Mouse (Mus musculus): Measurements from ENCODE around the gene Vasp. TPM values are rescaled to one million over a fixed set of nuclear protein-coding genes. Genes with fewer than 3 reads are reported as not detected.

Gene Vasp
- total and polyA plus RNA-seq, 3 experiments, result 25.1 to 51.5 (median 30.8) TPM

DNA sequence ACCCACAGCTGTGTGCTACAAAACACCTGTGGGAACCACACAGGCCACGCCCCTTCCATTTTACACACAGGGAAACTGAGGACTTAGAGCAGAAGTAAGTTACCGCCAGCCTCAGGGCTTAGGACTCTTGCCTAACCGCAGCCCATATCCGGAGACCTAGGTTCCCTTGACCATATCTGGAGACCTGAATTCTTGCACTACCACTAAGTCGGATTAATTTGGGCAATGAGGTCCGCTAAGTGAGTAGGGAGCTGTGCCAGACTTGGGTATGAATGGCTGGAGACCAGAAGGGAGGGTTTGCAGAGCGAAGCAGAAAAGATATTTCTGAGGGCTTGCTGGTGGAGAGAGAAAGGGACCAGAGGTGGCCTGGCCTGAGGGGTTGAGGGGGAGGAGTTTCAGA, 57.2 kb downstream of the Vasp start:
- peak overlapping the region; percentile 43 for H3K4me3 ChIP-seq
- peaks cover 6% of the 10 kb centered on the region for H3K36me3 ChIP-seq (ENCODE audit: control insufficient read depth, insufficient read depth, low read length)
- peak overlapping the region; percentile 74 for H3K27ac ChIP-seq
- no peaks in the 10 kb centered on the region for H3K79me2 ChIP-seq (replicated peaks; ENCODE audit: control insufficient read depth, insufficient read depth, low read length)
- WGBS, result 33% methylated on average over 7 of the region's 7 CpGs
- TF ChIP-seq POLR2A (IDR thresholded peaks at IDR 0.05; ENCODE audit: insufficient read depth, low read depth, low read length) (no peak), EP300 (IDR thresholded peaks at IDR 0.05; ENCODE audit: insufficient read depth, low read depth, low read length) (no peak)
- DNase-seq, result no peak
- no peaks in the 10 kb centered on the region; the same call in 1 of the 2 replicates for H3K27me3 ChIP-seq (ENCODE audit: control insufficient read depth, insufficient read depth, low read length)
- intact Hi-C loops (cut with DNase I), result loop anchor here (1.0 to 5.0 kb wide), 2 partner anchors 10 to 58 kb away; partner anchors contain the start of gene Vasp
- H3K9ac ChIP-seq (ENCODE audit: low read depth, low read length), result peak overlapping the region; percentile 27; the same call in 1 of the 2 replicates
- peaks cover 9% of the 10 kb centered on the region for H3K4me1 ChIP-seq (ENCODE audit: control insufficient read depth, insufficient read depth, low read length)

DNA sequence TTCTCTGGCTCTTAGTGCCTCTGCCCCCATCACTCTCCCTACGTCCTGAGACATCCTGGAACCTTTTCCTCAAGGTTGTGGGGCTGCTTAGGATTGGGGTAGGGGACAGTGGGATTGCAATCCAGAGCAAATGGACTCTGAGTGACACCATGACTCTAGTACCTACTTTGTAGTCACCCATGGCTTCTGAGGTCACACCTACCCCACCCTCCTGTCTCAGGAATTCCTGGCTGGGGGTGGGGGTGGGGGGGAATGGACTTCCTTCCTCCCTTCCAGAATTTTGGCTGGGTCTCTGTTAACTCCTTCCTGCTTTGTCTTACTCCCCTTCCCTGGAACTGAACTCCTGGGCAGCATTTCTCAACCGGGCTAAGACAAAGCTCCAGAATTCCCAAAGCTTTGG, 58.2 kb downstream of the Vasp start:
- Histone ChIP-seq H3K27ac (peak overlapping the region; percentile 86), H3K9ac (ENCODE audit: low read depth, low read length) (peak overlapping the region; percentile 85; the same call in 1 of the 2 replicates), H3K36me3 (ENCODE audit: control insufficient read depth, insufficient read depth, low read length) (peaks cover 6% of the 10 kb centered on the region), H3K79me2 (replicated peaks; ENCODE audit: control insufficient read depth, insufficient read depth, low read length) (no peaks in the 10 kb centered on the region), H3K4me1 (ENCODE audit: control insufficient read depth, insufficient read depth, low read length) (peaks cover 9% of the 10 kb centered on the region), H3K4me3 (peak overlapping the region; percentile 55), H3K27me3 (ENCODE audit: control insufficient read depth, insufficient read depth, low read length) (no peaks in the 10 kb centered on the region; the same call in 1 of the 2 replicates)
- DNase-seq, result peak in 1 of 2 experiments; percentile 29
- no peak for TF ChIP-seq CTCF (IDR thresholded peaks at IDR 0.05)
- peak; percentile 34; the same call in 1 of the 2 replicates for TF ChIP-seq POLR2A (IDR thresholded peaks at IDR 0.05; ENCODE audit: insufficient read depth, low read depth, low read length)
- TF ChIP-seq EP300 (IDR thresholded peaks at IDR 0.05; ENCODE audit: insufficient read depth, low read depth, low read length), result peak; percentile 54; the same call in 1 of the 2 replicates
- intact Hi-C loops (cut with DNase I), result loop anchor here (5.0 kb wide), 1 partner anchor 59 kb away; the partner anchor contains the start of gene Vasp
- 41% methylated on average over 2 of the region's 2 CpGs for WGBS

DNA sequence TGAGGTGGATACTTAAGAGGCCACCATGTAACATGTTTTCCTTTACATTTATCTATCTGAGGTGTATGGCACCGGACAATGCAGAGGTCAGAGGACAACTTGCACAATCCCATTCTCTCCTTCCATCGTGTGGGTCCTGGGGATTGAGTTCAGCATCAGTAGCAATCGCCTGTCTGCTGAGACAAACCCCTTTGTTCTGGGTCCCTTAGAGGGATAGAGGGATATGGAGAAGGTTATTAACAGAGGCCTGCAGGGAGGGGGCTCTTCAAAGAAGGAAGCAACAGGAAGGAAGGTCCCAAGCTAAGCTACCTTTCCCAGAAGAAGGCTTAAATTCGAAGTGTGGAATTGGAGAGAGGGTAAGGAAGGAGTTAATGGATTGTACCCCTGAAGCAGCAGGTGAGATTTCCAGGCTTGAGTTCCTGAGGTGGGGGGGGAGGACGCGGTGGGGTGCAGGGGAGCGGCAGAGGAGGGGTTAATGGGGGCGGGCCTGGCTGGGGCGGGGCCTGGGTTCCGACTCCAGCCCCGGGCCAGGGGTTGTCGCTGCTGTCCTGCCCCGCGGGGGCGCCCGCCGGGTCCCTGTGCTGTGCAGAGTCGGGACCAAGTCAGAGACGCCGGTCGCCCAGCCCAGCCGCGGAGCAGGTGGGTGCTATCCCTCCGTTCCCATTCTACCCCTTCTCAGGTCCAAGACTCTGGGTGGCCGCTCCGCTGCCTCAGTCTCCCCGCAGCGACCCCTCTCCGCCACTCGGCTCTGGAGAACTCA, 59.4 kb downstream of the Vasp start, which contains the start of gene Gpr4:
Gene Gpr4 (plus strand): TSS at position 543 of the 760 bp plus-strand sequence.
- Histone ChIP-seq H3K36me3 (ENCODE audit: control insufficient read depth, insufficient read depth, low read length) (peaks cover 3% of the 10 kb centered on the region), H3K79me2 (replicated peaks; ENCODE audit: control insufficient read depth, insufficient read depth, low read length) (no peaks in the 10 kb centered on the region), H3K4me1 (ENCODE audit: control insufficient read depth, insufficient read depth, low read length) (peaks cover 5% of the 10 kb centered on the region), H3K27ac (peak within 1 kb of the TSS; percentile 86), H3K27me3 (ENCODE audit: control insufficient read depth, insufficient read depth, low read length) (no peaks in the 10 kb centered on the region; the same call in 1 of the 2 replicates), H3K9ac (ENCODE audit: low read depth, low read length) (peak within 1 kb of the TSS; percentile 85), H3K4me3 (peak within 1 kb of the TSS; percentile 55)
- intact Hi-C loops (cut with DNase I), result loop anchor here (5.0 kb wide), 1 partner anchor 60 kb away; the partner anchor contains the start of gene Vasp
- TF ChIP-seq EP300 (IDR thresholded peaks at IDR 0.05; ENCODE audit: insufficient read depth, low read depth, low read length) (no peak), POLR2A (IDR thresholded peaks at IDR 0.05; ENCODE audit: insufficient read depth, low read depth, low read length) (peak; percentile 56), CTCF (IDR thresholded peaks at IDR 0.05) (peak; percentile 60)
- peak; percentile 62 to 72 for DNase-seq
- 6% methylated on average over 28 of the region's 30 CpGs for WGBS

DNA sequence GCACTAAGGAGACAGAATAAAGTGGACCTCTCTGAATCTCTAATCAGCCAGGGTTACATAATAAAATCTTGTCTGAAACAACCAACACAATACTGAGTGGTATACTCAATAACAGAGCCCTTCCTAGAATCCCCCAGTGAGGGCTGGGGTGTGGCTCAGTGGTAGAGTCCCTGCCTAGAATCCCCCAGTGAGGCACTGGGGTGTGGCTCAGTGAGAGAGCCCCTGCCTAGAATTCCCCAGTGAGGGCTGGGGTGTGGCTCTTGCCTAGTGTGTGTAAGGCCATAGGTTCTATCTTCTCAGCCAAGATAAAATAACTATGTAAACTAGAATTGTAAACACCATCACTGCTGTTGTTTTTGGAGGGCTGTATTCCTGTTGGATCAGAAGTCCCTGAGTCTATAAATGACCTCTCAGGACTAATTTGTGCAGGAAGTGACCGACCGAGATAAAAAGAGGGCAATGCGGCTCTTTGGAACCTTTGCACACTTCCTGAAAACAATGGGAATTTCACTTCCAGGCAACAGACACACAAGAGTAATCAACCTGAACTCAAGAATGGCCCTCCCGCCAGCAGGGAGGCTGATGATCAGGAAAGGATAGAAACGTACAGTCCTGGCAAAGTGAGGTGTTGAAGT, 60.5 kb downstream of the Vasp start:
- H3K27ac ChIP-seq, result peak overlapping the region; percentile 64
- TF ChIP-seq POLR2A (IDR thresholded peaks at IDR 0.05; ENCODE audit: insufficient read depth, low read depth, low read length) (no peak), EP300 (IDR thresholded peaks at IDR 0.05; ENCODE audit: insufficient read depth, low read depth, low read length) (no peak), CTCF (IDR thresholded peaks at IDR 0.05) (no peak)
- H3K79me2 ChIP-seq (replicated peaks; ENCODE audit: control insufficient read depth, insufficient read depth, low read length), result no peaks in the 10 kb centered on the region
- no peak overlapping the region for H3K9ac ChIP-seq (ENCODE audit: low read depth, low read length)
- H3K4me3 ChIP-seq, result no peak overlapping the region
- 39% methylated on average over 5 of the region's 5 CpGs for WGBS
- H3K36me3 ChIP-seq (ENCODE audit: control insufficient read depth, insufficient read depth, low read length), result no peaks in the 10 kb centered on the region
- DNase-seq, result peak in 1 of 2 experiments; percentile 30
- intact Hi-C loops (cut with DNase I), result loop anchor here (5.0 kb wide), 1 partner anchor 61 kb away; the partner anchor contains the start of gene Vasp
- no peaks in the 10 kb centered on the region; the same call in 1 of the 2 replicates for H3K27me3 ChIP-seq (ENCODE audit: control insufficient read depth, insufficient read depth, low read length)
- H3K4me1 ChIP-seq (ENCODE audit: control insufficient read depth, insufficient read depth, low read length), result peaks cover 3% of the 10 kb centered on the region

DNA sequence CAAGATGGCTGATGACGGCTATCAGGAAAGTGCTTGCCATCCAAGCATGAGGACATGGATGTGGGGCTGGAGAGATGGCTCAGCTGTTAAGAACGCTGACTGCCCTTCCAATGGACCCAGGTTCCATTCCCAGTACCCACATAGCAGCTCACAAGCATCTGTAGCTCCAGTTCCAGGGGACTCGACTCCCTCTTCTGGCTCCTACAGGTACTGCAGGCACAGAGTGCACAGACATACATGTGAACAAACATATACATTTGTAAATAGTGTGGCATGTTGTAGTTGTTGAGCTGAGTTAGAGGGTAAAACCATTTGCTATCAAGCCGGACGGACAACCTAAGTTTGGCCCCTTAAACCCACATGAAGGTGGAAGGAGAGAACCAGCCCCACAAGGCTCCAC, 61.6 kb downstream of the Vasp start:
- Histone ChIP-seq H3K27me3 (ENCODE audit: control insufficient read depth, insufficient read depth, low read length) (no peaks in the 10 kb centered on the region; the same call in 1 of the 2 replicates), H3K9ac (ENCODE audit: low read depth, low read length) (no peak overlapping the region), H3K4me1 (ENCODE audit: control insufficient read depth, insufficient read depth, low read length) (peaks cover 3% of the 10 kb centered on the region), H3K4me3 (no peak overlapping the region), H3K79me2 (replicated peaks; ENCODE audit: control insufficient read depth, insufficient read depth, low read length) (no peaks in the 10 kb centered on the region), H3K27ac (no peak overlapping the region), H3K36me3 (ENCODE audit: control insufficient read depth, insufficient read depth, low read length) (no peaks in the 10 kb centered on the region)
- TF ChIP-seq EP300 (IDR thresholded peaks at IDR 0.05; ENCODE audit: insufficient read depth, low read depth, low read length) (no peak), CTCF (IDR thresholded peaks at IDR 0.05) (peak; percentile 50), POLR2A (IDR thresholded peaks at IDR 0.05; ENCODE audit: insufficient read depth, low read depth, low read length) (no peak)
- intact Hi-C loops (cut with DNase I), result loop anchor here (5.0 kb wide), 1 partner anchor 62 kb away; the partner anchor contains the start of gene Vasp
- DNase-seq, result no peak
- WGBS, result 91% methylated on average over 5 of the region's 5 CpGs
